Mouse (Mus musculus): ENCODE measurements at regions not wholly inside any gene's neighbourhood (a gene's known extent, or its start where the extent isn't known, plus 50 kb on each side); places are given as distances from the start of the nearest gene placed in this dataset.

GRCm38 (mm10) chr3:101691937-101692604 is 87.6 kb upstream of the Atp1a1 start:
- DNase-seq, result no peak

GRCm38 (mm10) chr3:101690779-101691178 is 86.3 kb upstream of the Atp1a1 start:
- no peak for DNase-seq

- no peak for DNase-seq
These were observed 85.7 kb upstream of the Atp1a1 start for GRCm38 (mm10) chr3:101690222-101690621.

- DNase-seq, result no peak
These were observed 80.7 kb upstream of the Atp1a1 start for GRCm38 (mm10) chr3:101685203-101685602.

- DNase-seq, result no peak
These were observed 68.5 kb upstream of the Atp1a1 start for GRCm38 (mm10) chr3:101672943-101673342.

GRCm38 (mm10) chr3:101670561-101671001 is 66.1 kb upstream of the Atp1a1 start:
- DNase-seq, result no peak

- DNase-seq, result no peak
These were observed 65.3 kb upstream of the Atp1a1 start for GRCm38 (mm10) chr3:101669743-101670142.

GRCm38 (mm10) chr3:101667767-101668387 is 63.4 kb upstream of the Atp1a1 start:
- DNase-seq, result no peak

- DNase-seq, result no peak
These were observed 62.7 kb upstream of the Atp1a1 start for GRCm38 (mm10) chr3:101667186-101667585.

- DNase-seq, result no peak
These were observed 62.1 kb upstream of the Atp1a1 start for GRCm38 (mm10) chr3:101666583-101666982.

- DNase-seq, result peak; percentile 27
These were observed 56.9 kb upstream of the Atp1a1 start for GRCm38 (mm10) chr3:101661184-101661992.

- no peak for DNase-seq
These were observed 56.2 kb upstream of the Atp1a1 start for GRCm38 (mm10) chr3:101660635-101661034.

- peak; percentile 81 for DNase-seq
These were observed 55.7 kb upstream of the Atp1a1 start for GRCm38 (mm10) chr3:101660176-101660575.

GRCm38 (mm10) chr3:101657979-101658378 is 53.5 kb upstream of the Atp1a1 start:
- DNase-seq, result no peak

GRCm38 (mm10) chr3:101654720-101655119 is 50.2 kb upstream of the Atp1a1 start:
- no peak for DNase-seq

Measured in right cerebral cortex, adult 18-20 months (tissue).